Mouse (Mus musculus): Measurements from ENCODE around the gene Nkx2-3.

GRCm38 (mm10) chr19:43648343-43648742 is 36.2 kb downstream of the Nkx2-3 start:
- TF ChIP-seq CTCF (IDR thresholded peaks at IDR 0.05; ENCODE audit: control insufficient read depth, insufficient read depth, insufficient replicate concordance, low read depth, low read length), result no peak
- no peak for TF ChIP-seq POLR2A (IDR thresholded peaks at IDR 0.05; ENCODE audit: control insufficient read depth, low read depth, low read length)
